Mouse (Mus musculus) heart, adult 9 months (tissue): ENCODE measurements around the gene Nxpe5.
"Not testable (repeated sequence)": the region's sequence is repeated elsewhere in the genome, so short reads cannot be mapped to it uniquely, and the experiment has no call there.

Experiments
- DNase-seq, 2 experiments: peaks; one replicate each; pipeline ENCODE4 v3.0.0; 2022; ENCODE audit warnings: low spot score in 2 of 2

Gene Nxpe5

DNA sequence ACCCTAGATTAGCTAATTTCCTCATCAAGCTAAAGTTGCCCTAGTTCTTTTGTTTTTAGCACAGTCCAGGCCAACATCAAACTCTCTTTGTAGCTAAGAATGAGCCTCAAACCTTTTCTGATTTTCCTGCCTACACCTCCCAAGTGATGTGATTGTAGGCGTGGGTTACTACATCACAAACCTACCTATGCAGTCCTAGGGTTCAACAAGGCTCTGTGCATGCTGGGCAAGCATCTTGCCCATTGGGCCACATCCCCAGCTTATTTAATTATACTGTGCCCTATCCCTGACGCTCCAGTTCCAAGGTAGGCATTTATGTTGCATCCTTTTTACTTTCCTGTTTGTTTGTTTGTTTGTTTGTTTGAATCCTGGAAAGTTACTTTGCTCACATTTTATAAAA, at the start of gene Nxpe5:
TSS of gene Nxpe5 (plus strand) at position 199 of the 400 bp plus-strand sequence.
- DNase-seq, result no peak

DNA sequence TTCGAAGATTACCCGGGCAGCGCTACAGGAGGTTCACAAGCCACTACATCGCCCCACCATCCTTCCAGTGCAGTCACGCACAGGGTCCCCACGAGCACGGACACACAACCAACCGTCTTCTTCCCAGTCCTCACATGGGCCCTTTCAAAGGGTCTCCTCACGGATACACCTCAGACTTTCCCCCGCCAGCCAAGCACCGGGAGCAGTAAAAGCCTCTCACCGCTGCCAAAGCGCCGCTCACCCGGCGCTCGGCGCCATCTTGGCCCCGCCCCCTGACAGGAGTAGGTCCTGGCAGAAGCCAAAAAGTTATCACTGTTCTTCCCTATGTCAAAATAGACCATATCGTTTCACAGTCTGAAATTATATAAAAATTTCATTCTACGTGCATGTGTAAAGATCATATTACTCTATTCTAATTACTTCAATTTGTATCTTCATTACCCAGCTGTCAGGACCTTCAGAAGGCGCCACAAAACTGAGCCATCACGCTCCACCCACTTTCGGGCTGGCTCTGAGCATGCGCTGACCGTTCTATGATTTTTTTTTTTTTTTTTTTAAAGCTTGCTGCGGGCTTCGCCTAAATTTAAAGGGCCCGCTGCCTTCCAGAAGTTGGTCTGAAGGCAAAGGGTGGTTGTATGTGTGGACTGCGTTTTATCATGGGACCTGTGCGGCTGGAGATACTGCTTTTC, 38.6 kb upstream of the Nxpe5 start, which contains the start of the genes Taf6 and Cnpy4:
TSS of gene Taf6 (minus strand) at position 502 of the 689 bp plus-strand sequence.
TSS of gene Cnpy4 (plus strand) at position 536 of the 689 bp plus-strand sequence.
- peak; percentile 85 to 88 for DNase-seq

DNA sequence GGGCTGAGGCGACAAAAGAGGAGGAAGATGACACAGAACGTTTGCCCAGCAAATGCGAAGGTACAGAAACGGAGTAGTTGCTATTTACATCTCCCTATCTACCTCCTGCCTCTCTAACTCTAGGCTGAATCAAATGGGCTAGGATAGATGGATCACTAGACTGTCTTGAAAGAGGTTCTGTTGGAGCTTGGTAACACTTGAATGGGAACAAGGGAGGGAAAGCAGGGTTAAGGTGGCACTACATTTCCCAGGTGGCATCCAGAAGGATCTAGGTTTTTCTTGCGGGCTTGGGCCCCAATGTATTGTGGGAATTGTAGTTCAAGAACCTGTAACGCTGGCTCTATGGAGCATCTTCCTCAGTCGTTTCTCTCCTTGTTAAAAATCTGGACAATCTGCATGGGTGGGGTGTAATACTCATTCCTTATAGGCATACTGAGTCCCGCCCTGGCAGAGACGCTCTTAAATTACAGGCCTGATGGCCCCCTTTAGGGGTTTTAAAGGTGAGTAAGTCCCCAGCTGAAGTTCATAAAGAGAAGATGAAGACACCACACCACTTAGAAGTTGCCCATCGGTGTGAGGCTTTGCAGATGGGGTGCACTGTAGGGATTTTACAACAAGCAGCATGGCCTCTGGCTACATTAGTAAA, 37.9 kb upstream of the Nxpe5 start:
- peak; percentile 75 to 85 for DNase-seq

DNA sequence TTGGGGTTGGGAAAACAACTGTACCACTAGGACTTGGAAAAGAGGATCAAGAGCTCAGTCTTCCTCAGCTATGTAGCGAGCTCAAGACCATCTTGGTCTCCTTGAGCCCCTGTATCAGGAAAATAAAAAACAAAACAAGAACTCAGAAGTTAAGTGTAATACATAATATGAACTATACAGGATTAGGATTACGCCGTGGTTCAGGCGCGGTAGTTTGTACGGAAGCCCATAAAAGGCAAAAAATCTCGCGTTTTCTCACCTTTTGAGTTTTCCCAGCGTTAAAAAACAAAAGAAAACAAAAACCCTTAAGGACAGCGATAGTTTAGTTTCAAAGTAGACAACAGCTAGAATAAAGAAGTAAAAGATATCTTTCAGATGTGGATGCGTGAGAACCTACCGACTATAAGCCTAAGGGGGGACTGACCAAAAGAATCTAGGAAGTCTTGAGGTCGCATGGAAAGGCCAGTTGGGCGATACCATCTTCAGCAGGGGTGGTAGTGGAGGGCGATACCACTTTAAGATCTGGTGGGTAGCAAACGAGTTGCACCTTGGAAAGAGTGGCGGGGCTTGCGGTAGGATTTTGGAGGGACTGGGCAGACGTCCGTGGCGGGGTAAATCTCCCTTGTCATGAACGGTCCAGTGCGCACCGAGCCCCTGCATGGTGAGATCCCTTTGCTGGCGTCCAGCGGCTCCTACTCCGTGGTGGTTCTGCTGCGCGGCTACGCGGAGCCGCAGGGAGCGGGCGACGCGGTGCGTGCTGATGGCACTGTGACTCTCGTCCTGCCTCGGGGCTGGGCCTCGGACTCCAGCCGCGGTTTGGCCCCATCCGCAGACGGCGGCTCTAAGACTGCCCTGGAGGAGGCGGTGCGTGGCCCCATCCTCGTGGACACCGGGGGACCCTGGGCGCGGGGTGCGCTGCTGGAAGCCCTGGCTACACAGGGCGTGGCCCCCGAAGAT, 31.6 kb upstream of the Nxpe5 start, which contains the start of gene Mblac1:
TSS of gene Mblac1 (plus strand) at position 544 of the 957 bp plus-strand sequence.
- peak; percentile 83 to 91 for DNase-seq

DNA sequence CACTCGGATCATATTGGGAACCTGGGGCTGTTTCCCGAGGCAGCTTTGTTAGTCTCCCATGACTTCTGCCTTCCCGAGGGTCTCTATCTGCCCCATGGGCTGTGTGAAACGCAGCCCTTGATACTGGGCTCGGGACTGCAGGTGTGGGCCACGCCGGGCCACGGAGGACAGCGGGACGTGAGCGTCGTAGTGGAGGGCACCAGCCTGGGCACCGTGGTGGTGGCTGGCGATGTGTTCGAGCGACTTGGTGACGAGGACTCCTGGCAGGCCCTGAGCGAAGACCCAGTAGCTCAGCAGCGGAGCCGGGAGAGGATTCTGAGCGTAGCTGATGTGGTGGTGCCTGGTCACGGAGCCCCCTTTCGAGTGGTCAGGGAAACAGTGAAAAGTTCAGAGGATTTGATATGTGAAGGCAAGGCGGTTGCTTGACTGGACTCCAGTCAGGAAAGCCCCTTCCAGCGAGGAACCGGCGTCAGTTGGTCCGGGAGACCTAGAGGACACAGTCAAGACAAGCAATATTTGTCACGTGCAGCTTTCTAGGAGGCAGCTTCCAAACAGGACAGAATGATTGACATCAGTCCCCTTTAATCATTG, 30.8 kb upstream of the Nxpe5 start:
- DNase-seq, result peak; percentile 24

DNA sequence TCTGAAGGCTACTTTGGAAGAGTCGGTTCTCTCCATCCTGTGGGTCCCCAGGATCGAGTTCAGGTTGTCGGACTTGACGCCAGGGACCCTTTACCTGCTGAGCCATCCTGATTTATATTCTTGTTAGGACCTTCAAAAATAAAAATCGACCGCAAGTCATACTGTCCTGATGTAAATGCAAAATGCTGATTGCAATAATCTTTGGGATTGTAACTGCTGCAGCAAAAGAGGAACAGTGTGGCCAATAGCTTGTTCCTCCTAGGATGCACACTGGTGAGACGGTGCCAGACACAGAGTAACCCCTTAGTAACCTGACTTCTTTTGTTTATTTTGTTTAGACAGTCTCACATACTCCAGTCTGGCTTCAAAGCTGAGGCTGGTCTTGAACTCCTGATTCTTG, 30.2 kb upstream of the Nxpe5 start:
- DNase-seq, result no peak

DNA sequence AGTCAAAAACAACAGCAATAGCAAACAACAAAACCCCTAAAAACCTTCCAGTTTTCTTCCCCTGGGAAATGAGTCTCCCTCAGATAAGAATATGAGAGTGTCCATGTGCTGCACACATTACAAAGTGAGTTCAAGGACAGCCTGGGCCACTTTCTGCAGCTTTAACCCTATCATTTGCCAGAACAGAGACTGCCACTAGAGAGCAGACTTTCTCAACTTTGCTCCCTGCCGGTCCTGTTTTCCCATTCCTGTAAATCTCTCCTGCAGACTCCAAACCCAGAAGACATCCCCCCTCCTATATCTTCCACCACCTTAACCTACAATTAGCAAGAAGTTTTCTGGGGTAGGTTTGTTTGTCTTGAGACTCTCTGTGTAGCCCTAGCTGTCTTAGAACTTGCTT, 26.1 kb upstream of the Nxpe5 start:
- no peak for DNase-seq

DNA sequence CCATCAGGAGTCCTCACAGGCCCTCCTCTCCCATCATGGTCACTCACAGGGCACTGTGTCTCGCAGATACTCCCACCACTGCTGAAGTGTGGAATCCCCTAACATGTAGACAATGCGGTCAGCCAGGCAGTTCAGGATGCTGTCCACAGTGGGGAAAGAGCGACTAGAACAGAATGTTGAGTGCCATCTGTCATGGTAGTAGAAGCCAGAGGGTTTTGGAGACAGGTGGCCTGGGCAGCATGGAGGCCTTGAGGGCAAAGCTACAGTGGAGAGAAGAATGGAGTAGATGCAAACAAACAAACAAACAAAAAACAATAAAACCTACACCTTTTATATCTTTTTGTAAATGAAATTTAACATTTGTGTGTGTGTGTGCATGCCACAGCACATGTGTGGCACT, 23.6 kb upstream of the Nxpe5 start:
- no peak for DNase-seq

DNA sequence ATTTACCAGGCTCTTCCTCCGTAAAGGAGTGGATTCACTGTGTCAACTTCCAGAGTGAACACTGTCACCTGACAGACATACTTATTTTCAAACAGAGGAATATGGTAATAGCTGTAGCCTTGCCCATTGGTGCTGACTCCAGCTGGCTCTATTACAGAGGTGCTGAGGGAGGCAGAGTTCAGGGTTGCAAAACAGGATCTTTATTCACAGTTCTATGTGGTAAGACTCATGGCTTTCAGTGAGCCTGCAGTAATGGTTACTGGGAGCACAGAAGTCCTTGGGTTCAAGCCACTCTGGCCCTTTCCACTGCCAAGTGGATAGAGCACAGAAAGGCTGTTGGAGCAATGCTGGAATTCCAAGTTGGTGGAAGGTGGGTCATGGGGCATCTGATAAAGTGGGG, 18.4 kb upstream of the Nxpe5 start:
- no peak for DNase-seq

DNA sequence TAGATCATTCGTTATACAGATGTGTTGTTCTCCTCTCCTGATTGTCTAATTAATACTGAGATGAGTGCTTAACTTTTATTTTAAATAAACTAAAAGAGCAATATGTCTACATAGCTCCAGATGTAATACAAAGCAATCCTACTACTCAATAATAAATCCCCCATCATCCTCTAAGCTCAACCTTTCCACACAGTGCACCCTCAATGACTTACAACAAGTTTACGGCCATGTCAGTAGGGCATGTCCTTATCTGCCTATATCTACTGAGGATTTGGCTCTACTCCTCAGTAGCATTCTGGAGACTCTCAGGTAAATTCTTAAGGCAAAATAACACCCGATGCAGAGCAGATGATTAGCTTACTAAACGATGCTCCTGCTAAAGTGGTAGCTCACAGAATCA, 17.8 kb upstream of the Nxpe5 start:
- no peak for DNase-seq

DNA sequence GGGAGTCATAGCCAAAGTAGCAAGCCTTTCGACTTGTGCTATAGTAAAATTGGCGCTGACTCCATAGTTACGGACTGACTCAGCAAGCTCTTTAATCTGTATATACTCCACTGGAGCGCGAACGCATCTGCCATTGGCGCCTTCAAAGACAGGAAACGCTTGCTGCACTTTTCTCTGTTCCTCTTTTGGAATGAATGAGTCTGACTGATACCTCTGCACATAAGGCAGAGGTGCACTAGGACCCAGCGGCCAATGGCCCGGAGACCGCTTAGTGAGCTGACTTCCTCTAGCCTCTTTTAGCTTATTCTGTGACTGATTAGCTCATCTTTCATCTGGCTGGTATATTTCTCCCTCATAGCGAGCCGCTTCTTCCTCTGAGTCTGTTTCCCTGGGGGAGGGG, 9.1 kb upstream of the Nxpe5 start:
- DNase-seq, result not testable (repeated sequence)

DNA sequence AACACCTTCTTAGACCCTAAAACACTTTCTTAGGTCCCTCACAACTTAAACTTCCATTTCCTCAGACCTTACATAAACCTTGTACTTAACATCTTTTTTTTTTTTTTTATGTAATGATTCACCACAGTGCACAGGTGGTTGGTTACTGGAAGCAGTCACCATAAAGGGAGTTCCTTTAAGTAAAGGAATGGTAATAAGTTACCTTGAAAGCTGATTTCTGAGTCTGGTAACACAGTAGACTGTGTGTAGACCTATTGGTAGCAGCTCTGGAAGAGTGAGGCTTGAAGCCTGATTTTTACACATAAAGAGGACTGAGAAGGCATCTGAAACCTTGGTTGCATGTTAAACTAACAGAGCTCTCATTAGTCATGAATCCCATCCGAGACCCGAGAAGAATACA, 5.8 kb upstream of the Nxpe5 start:
- no peak for DNase-seq

DNA sequence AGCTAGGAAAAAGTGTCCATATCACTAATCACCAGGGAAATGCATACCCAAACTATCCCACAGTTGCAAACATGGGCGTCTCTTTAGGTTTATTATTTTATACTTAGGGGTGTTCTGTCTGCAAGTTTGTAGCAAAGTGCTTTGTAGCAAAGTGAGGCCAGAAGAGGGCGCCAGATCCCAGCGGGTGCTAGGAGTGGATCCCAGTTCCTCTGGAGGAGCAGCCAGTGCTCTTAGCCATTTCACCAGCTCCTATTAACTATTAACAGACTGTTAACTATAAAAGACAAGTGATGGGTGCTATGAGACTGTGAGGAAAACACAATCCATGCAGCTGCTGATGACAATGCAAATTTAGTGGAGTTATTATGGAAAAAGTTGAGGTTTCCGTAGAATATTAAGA, 3.6 kb upstream of the Nxpe5 start:
- DNase-seq, result peak; percentile 61 to 68

DNA sequence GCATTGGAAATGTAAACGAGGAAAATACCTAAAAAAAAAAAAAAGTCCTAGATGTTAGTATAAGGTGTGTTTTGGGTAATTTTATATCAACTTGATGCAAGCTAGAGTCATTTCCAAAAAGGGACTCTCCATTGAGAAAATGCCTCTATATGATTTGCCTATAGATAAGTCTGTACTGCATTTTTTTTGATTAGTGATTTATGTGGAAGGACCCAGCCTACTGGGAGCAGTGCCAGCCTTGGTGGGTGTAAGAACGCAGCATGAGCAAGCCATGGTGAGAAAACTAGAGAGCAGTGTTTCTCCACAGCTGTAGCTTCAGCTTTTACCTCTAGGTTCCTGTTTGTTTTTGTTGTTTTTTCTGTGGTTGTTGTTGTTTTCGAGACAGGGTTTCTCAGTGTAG, 2.4 kb upstream of the Nxpe5 start:
- DNase-seq, result no peak

DNA sequence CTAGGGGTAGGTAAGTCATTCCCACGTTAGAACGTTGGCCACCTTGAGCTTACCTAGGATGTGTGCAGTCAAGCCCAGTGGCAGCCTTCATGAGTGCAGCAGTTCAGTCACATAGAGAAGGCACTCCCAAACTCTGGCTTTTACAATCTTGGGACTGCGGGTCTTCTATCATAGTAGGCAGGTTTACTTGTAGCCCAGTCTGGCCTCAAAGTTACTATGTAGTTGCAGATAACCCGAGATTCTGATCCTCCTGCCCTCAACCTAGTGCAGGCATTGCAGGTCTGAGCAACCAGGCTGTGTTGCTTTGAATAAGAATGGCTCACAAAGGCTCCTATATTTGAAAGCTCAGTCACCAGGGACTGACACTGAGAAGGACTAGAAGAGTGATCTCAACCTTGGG, 793 bp downstream of the Nxpe5 start:
- DNase-seq, result no peak

DNA sequence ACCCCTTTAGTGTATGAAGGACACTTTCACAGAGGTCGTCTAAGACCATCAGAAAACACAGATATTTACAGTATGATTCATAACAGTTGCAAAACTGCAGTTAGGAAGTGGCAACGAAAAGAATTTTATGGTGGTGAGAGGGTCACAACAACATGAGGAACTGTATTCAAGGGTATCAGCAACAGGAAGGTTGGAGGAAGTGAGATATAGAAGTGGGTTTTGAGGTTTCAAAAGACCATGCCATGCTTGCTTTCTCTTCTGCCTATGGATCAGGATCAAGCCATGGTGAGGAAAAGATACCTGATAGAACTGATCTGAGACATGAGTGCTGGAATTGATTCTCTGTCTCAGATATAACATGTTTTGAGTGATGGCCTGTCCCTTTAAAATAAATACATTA, 1.7 kb downstream of the Nxpe5 start:
- peak in 1 of 2 experiments; percentile 43 for DNase-seq

DNA sequence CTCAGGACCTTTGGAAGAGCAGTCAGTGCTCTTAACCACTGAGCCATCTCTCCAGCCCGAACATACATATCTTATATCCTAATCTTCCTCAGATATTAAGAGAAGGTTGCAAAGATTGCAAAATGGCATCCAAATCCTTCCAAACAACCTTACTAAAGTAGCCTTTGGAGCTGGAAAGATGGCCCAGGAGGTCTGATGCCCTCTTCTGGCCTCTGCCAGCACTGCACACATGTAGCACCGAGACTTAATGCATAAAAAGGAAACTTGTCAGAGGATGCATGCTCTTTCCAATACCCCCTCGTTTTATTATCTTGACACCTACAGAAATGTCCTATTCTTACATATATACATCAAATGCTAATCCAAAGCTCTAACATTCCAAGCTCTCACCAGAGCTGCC, 2.3 kb downstream of the Nxpe5 start:
- no peak for DNase-seq

DNA sequence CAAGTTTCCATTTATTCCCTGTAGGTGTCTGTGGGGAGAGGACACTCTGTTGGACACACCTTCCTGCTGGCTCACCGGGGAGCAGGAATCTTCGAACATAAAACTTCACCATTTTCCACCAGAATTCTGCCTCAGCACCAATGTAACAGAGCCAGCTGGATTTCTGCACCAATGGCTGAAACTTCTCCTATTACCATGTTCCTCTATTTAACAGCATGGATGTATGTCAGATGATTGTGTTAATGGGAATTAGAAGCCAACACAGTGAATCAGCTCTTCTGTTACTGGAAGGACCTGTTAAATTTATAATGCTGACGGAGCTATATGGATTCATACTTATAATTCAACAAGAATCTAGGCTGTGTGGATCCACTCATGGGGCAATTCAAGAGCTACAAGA, 3.8 kb downstream of the Nxpe5 start:
- no peak for DNase-seq

DNA sequence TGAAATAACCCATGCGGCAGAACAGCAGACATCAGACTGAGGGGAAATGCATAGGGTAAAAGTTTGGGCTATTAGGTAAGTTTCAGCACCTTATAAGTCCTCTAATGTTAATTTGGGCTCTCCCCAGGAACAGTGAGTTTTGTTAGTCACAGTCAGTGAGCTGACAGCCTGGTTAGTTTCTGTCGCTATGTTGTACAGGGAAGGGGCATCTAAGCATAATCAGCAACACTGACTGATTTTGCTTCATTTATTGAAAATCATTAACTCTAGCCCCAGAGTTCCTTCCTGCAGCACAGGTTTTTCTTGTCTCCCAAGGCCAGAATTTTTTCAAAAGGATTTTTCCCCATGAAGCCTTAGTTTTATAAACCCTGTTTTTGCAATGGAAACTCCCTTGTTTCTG, 8.1 kb downstream of the Nxpe5 start:
- DNase-seq, result no peak

DNA sequence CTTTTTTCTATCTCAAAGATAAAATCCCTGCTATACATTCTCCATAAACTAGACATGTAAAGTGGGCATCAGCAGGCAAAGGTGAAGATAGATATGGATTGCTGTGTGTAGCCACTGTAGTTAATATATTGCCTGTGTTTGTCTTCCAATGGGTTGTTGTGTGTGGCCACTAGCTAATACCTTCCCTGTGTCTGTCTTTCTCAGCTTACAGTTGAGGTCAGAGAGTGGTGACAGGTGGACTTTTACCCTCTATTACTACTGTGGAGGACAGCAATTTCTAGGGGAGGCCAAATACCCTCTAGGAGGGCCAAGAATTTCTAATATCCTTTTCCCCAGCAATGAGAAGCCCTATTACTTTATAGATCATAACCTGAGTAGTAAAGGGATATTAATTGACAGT, 8.5 kb downstream of the Nxpe5 start:
- no peak for DNase-seq

DNA sequence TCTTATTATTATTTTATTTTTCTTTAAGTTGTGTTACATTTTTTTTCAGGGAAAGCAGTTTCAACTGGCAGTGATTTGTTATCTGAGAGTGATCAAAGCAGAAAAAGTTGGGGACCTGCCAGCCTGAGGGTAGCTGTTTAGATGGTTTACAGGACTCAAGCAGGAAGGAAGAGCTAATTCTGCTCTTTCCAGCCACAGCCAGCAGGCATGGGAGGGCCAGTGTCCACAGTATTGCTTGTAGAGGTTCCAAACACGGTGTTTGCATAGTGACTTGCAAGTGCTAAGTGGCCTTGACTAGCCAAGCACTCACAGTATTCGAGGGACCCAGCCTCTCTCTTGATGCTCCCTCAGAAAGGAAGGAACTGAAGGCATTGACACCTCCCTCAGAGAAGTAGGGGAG, 15.8 kb downstream of the Nxpe5 start:
- DNase-seq, result no peak

DNA sequence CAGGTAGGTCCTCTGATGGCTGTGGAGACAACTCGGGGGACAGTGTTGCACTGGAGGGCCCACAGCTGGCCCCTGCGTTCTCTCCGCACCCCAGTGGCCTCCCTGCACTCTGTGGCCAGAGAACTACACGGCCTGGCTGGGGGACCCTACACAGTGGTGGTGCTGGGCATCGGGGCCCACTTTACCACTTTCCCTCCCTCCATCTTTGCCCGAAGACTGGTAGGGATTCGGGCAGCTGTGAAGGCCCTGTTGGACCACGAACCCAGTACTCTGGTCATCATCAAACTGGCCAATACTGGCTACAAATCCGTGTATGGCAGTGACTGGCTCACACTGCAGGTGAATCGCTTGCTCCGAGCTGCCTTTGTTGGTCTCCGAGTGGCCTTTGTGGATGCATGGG, 25.4 kb downstream of the Nxpe5 start:
- DNase-seq, result no peak
